Mouse (Mus musculus): ENCODE measurements around the gene Ndufs7.

Ndufs7 gene

GRCm38 (mm10) chr10:80293325-80293724 lies 44.4 kb downstream of the Ndufs7 start:
- no peak for DNase-seq (ENCODE audit: low spot score)

DNA sequence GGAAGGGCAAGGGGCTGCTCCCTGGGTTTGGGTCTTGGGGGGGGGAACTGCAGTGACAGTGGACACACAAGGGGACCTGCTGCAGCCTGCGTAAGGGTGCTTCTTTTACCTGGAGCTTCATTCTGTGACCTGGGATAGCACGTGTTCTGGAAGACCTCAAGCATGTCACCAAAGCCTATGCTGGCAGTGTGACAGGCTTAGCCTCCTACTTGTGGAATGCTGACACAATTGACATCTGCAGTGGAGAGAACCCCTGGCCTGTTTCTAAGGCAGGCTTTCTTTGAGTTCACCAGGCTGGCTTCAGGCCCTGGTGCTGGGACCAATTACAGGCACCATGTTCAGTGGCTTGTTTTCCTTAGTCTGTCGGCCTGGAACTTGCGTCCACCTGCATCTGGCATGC lies 45.4 kb downstream of the Ndufs7 start:
- no peak for DNase-seq (ENCODE audit: low spot score)

- no peak for DNase-seq (ENCODE audit: low spot score)
These were observed 45.9 kb downstream of the Ndufs7 start for GRCm38 (mm10) chr10:80294788-80295303.

- DNase-seq (ENCODE audit: low spot score): peak; percentile 57
These were observed 46.9 kb downstream of the Ndufs7 start, which contains the start of gene Apc2 for GRCm38 (mm10) chr10:80295618-80296425. Gene Apc2, plus strand, starts transcription at chr10:80295977.

DNA sequence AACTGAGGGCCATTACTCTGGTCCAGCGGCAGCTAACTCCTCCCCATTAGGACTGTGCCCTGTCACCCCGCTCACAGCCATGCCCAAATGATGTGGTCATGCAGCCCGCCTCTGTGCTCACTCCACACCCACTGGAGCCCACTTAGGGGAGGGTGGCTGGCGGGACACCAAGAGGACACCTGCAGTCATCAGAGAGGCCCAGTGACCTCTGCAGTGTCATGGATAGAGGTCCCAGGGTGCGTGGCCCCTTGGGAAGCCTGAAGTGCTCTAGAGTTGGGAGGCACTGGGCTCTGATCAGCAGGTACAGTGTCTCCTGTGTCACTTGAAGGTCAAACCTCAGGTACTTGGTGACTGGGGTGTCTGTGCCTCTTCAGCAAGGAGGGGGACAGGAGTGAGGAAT lies 47.9 kb downstream of the Ndufs7 start:
- DNase-seq (ENCODE audit: low spot score): no peak

GRCm38 (mm10) chr10:80297526-80298133 lies 48.7 kb downstream of the Ndufs7 start:
- DNase-seq (ENCODE audit: low spot score): no peak

GRCm38 (mm10) chr10:80298571-80299281 lies 49.8 kb downstream of the Ndufs7 start:
- DNase-seq (ENCODE audit: low spot score): peak; percentile 51

GRCm38 (mm10) chr10:80299301-80299700 lies 50.4 kb downstream of the Ndufs7 start:
- DNase-seq (ENCODE audit: low spot score): no peak

DNA sequence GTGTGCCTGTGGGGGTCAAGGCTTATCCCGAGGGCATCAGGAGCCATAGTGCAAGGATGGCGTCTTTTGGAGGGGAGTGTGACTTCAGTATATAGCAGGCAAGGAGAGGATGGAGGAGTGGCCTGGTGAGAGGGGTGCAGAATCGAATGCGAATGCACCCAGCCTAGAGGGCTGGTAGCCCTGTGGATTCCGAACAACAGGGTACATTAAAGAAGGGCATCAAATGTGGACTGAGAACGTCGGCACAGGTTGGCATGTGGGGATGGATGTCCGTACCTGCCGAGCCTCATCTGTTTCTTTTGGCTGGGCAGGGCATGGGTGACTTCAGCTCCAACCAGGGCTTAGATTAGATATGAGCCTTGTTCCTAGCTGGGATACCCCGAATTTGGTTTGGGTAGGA lies 50.9 kb downstream of the Ndufs7 start:
- DNase-seq (ENCODE audit: low spot score): no peak

DNA sequence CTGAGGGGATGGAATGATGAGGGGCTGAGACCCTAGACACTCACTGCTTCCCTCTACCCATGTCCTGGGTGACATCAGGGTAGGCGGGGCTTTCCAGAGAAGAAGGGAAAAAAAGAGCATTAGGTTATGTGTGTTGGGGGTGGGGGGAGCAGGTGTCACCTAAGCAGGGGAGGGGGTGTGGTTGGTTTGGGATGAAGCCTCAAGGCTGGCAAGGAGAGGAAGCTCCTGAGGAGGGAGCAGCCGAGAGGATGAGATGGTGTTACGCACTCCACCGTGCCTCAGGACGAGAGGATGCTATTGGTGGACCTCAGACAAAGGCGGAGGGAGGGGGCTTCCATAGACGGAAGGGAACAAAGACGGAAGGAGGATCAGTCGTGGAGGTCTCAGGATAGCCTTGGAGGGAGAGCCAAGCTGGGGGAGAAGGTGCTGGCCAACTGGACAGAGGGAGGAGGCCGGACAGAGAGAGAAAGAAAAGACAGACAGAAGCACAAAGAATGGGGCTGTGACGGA lies 51.8 kb downstream of the Ndufs7 start:
- DNase-seq (ENCODE audit: low spot score): no peak

- no peak for DNase-seq (ENCODE audit: low spot score)
These were observed 52.5 kb downstream of the Ndufs7 start for GRCm38 (mm10) chr10:80301256-80302081.

DNA sequence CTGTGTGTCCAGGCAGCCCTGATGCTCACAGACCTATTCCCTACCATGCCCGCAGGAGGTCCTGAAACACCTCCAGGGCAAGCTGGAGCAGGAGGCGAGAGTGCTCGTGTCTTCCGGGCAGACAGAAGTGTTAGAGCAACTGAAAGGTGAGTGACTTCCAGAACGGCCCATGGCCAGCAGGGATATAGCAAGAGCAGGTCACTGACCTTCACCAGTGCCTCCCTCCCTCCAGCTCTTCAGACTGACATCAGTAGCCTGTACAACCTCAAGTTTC lies 53.1 kb downstream of the Ndufs7 start:
- no peak for DNase-seq (ENCODE audit: low spot score)

GRCm38 (mm10) chr10:80302471-80302881 lies 53.6 kb downstream of the Ndufs7 start:
- DNase-seq (ENCODE audit: low spot score): peak; percentile 67

GRCm38 (mm10) chr10:80304458-80304857 lies 55.5 kb downstream of the Ndufs7 start:
- no peak for DNase-seq (ENCODE audit: low spot score)

DNA sequence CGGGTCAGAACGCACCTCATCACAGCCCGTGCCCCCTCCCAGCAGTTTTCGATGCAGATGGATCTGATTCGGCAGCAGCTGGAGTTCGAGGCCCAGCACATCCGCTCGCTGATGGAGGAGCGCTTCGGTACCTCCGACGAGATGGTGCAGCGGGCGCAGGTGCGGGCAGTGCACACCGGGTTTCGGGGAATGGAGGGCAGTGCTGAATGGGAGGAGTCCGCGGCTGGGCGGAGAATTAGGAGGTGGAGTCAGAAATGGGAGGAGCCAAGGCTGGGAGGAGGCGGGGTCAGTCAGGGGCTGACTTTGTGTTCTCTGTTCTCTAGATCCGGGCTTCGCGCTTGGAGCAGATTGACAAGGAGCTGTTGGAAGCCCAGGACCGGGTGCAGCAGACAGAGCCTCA lies 55.9 kb downstream of the Ndufs7 start:
- peak; percentile 77 for DNase-seq (ENCODE audit: low spot score)
